18 mouse cellular contexts compared by ENCODE assay signal in genomic region chr2:103129676-103130075, GRCm38 (mm10).
"Had no signal": no experiment of that assay in that cellular context is flagged by ENCODE, and none has a peak within 500 bp of the region (broad histone marks: within the 10 kb centered on the region; RNA-seq: fewer than 3 reads in every experiment).

No protein-coding gene starts in this region.

- H3K36me3 ChIP-seq: midbrain, embryonic 13.5 days; midbrain, embryonic 15.5 days; neural tube, embryonic 12.5 days; stomach, embryonic 15.5 days had no signal

- H3K4me1 ChIP-seq: megakaryocyte, embryonic 14.5 days; midbrain, embryonic 13.5 days; midbrain, embryonic 15.5 days; neural tube, embryonic 12.5 days; stomach, embryonic 15.5 days had no signal

- H3K9ac ChIP-seq: liver, embryonic 14.5 days; lung, embryonic 14.5 days; midbrain, embryonic 13.5 days; midbrain, embryonic 15.5 days; neural tube, embryonic 12.5 days; stomach, embryonic 15.5 days had no signal

- DNase-seq: lung, embryonic 14.5 days; lung, postnatal 10 days; lung, postnatal 36 days; retina, postnatal 1 day; right cerebral cortex, adult 18-20 months; right cerebral cortex, postnatal 25 days; thymus, adult 2 months; thymus, postnatal 25 days; thymus, postnatal 4 days had no signal

- H3K4me3 ChIP-seq: megakaryocyte, embryonic 14.5 days; midbrain, embryonic 13.5 days; midbrain, embryonic 15.5 days; neural tube, embryonic 12.5 days; stomach, embryonic 15.5 days had no signal

- ATAC-seq: midbrain, embryonic 13.5 days; midbrain, embryonic 15.5 days had no signal

- H3K4me2 ChIP-seq: lung, embryonic 14.5 days; midbrain, embryonic 11.5 days; midbrain, embryonic 13.5 days; midbrain, embryonic 15.5 days; neural tube, embryonic 12.5 days; stomach, embryonic 15.5 days had no signal

- H3K9me3 ChIP-seq: megakaryocyte, embryonic 14.5 days; midbrain, embryonic 13.5 days; midbrain, embryonic 15.5 days; neural tube, embryonic 12.5 days; stomach, embryonic 15.5 days had no signal

- H3K27ac ChIP-seq: liver, embryonic 14.5 days; macrophage; midbrain, embryonic 13.5 days; midbrain, embryonic 15.5 days; neural tube, embryonic 12.5 days; stomach, embryonic 15.5 days; stomach, postnatal 0 days had no signal

- H3K27me3 ChIP-seq: midbrain, embryonic 13.5 days; midbrain, embryonic 15.5 days; neural tube, embryonic 12.5 days; stomach, embryonic 15.5 days had no signal
